Mouse (Mus musculus): Measurements from ENCODE around the gene Relt. TPM values are rescaled to one million over a fixed set of nuclear protein-coding genes. Genes with fewer than 3 reads are reported as not detected.
A peak's percentile ranks its signal among the peaks of the same experiment; 100 is the strongest.

The Relt gene
- polyA plus RNA-seq, 1 experiment from 2014 or later: 2.6 TPM

- Histone ChIP-seq H3K4me2 (ENCODE audit: low read length) (no peak overlapping the region), H3K36me3 (ENCODE audit: control insufficient read depth, insufficient read depth, low read length) (no peaks in the 10 kb centered on the region), H3K27me3 (replicated peaks; ENCODE audit: control insufficient read depth, insufficient read depth, low read length) (no peaks in the 10 kb centered on the region), H3K9ac (ENCODE audit: low read length) (no peak overlapping the region), H3K4me1 (ENCODE audit: control insufficient read depth, insufficient read depth, low read length) (peaks cover 5% of the 10 kb centered on the region), H3K9me3 (replicated peaks; ENCODE audit: control insufficient read depth, low read length) (no peaks in the 10 kb centered on the region), H3K4me3 (ENCODE audit: low read depth, low read length) (no peak overlapping the region), H3K27ac (ENCODE audit: low read depth, low read length) (no peak overlapping the region)
- ATAC-seq (no peak), DNase-seq (ENCODE audit: low spot score) (no peak)
- 85% methylated on average over 5 of the region's 5 CpGs for WGBS
Measured at GRCm38 (mm10) chr7:100812641-100813040, 50.6 kb downstream of the Relt start.

GRCm38 (mm10) chr7:100811912-100812311, 51.3 kb downstream of the Relt start:
- Histone ChIP-seq H3K36me3 (ENCODE audit: control insufficient read depth, insufficient read depth, low read length) (no peaks in the 10 kb centered on the region), H3K4me3 (ENCODE audit: low read depth, low read length) (no peak overlapping the region), H3K9me3 (replicated peaks; ENCODE audit: control insufficient read depth, low read length) (no peaks in the 10 kb centered on the region), H3K4me1 (ENCODE audit: control insufficient read depth, insufficient read depth, low read length) (peaks cover 5% of the 10 kb centered on the region), H3K27ac (ENCODE audit: low read depth, low read length) (no peak overlapping the region), H3K9ac (ENCODE audit: low read length) (no peak overlapping the region), H3K4me2 (ENCODE audit: low read length) (no peak overlapping the region), H3K27me3 (replicated peaks; ENCODE audit: control insufficient read depth, insufficient read depth, low read length) (no peaks in the 10 kb centered on the region)
- ATAC-seq (no peak), DNase-seq (ENCODE audit: low spot score) (no peak)
- 65% methylated on average over 5 of the region's 5 CpGs for WGBS

GRCm38 (mm10) chr7:100805391-100805790, 57.9 kb downstream of the Relt start:
- H3K27me3 ChIP-seq (replicated peaks; ENCODE audit: control insufficient read depth, insufficient read depth, low read length): no peaks in the 10 kb centered on the region
- no peaks in the 10 kb centered on the region for H3K36me3 ChIP-seq (ENCODE audit: control insufficient read depth, insufficient read depth, low read length)
- H3K9ac ChIP-seq (ENCODE audit: low read length): no peak overlapping the region
- H3K4me3 ChIP-seq (ENCODE audit: low read depth, low read length): no peak overlapping the region
- H3K4me2 ChIP-seq (ENCODE audit: low read length): no peak overlapping the region
- H3K27ac ChIP-seq (ENCODE audit: low read depth, low read length): no peak overlapping the region
- 70% methylated on average over 2 of the region's 2 CpGs for WGBS
- no peaks in the 10 kb centered on the region for H3K4me1 ChIP-seq (ENCODE audit: control insufficient read depth, insufficient read depth, low read length)
- DNase-seq (ENCODE audit: low spot score): no peak
- ATAC-seq: no peak
- H3K9me3 ChIP-seq (replicated peaks; ENCODE audit: control insufficient read depth, low read length): no peaks in the 10 kb centered on the region

- WGBS: 66% methylated on average over 3 of the region's 3 CpGs
- H3K36me3 ChIP-seq (ENCODE audit: control insufficient read depth, insufficient read depth, low read length): no peaks in the 10 kb centered on the region
- H3K4me3 ChIP-seq (ENCODE audit: low read depth, low read length): no peak overlapping the region
- H3K4me2 ChIP-seq (ENCODE audit: low read length): no peak overlapping the region
- H3K27ac ChIP-seq (ENCODE audit: low read depth, low read length): no peak overlapping the region
- H3K9ac ChIP-seq (ENCODE audit: low read length): no peak overlapping the region
- DNase-seq (ENCODE audit: low spot score) (peak; percentile 37), ATAC-seq (no peak)
- H3K27me3 ChIP-seq (replicated peaks; ENCODE audit: control insufficient read depth, insufficient read depth, low read length): no peaks in the 10 kb centered on the region
- no peaks in the 10 kb centered on the region for H3K4me1 ChIP-seq (ENCODE audit: control insufficient read depth, insufficient read depth, low read length)
- H3K9me3 ChIP-seq (replicated peaks; ENCODE audit: control insufficient read depth, low read length): no peaks in the 10 kb centered on the region
Measured at GRCm38 (mm10) chr7:100798810-100799209, 64.4 kb downstream of the Relt start.

Small RNA genes within 50 kb of the gene (microRNA-seq; reads per million reads assigned to microRNA genes)
- 31.2 reads per million, percentile 43 among the genes with 10 or more reads in this experiment for gene Mir3102

Other genes starting within 250 kb of the Relt start
- gene Plekhb1, start 201.0 kb downstream of the Relt start, polyA plus RNA-seq (2014; fragmentation: Nextera tagmentation; extraction: Ambion mirVana): 5.7 and 8.0 TPM in 2 replicates
- 86.6 and 103 TPM in 2 replicates for gene Fam168a, start 156.8 kb downstream of the Relt start, polyA plus RNA-seq (2014; fragmentation: Nextera tagmentation; extraction: Ambion mirVana)
- 8.0 and 8.8 TPM in 2 replicates for gene Arhgef17, start 68.7 kb upstream of the Relt start, polyA plus RNA-seq (2014; fragmentation: Nextera tagmentation; extraction: Ambion mirVana)
- gene P2ry6, start 111.2 kb upstream of the Relt start, polyA plus RNA-seq (2014; fragmentation: Nextera tagmentation; extraction: Ambion mirVana): 2.3 and 3.2 TPM in 2 replicates
- 0.08 TPM in 1 of 2 replicates, not detected in the other for gene P2ry2, start 149.4 kb upstream of the Relt start, polyA plus RNA-seq (2014; fragmentation: Nextera tagmentation; extraction: Ambion mirVana)
- 27.9 and 40.2 TPM in 2 replicates for gene Fchsd2, start 229.4 kb upstream of the Relt start, polyA plus RNA-seq (2014; fragmentation: Nextera tagmentation; extraction: Ambion mirVana)

All from forebrain, embryonic 14.5 days (tissue).